Mouse (Mus musculus) midbrain, postnatal 0 days (tissue): ENCODE measurements around the gene Lmbrd2. TPM values are rescaled to one million over a fixed set of nuclear protein-coding genes. Genes with fewer than 3 reads are reported as not detected.
A peak's percentile ranks its signal among the peaks of the same experiment; 100 is the strongest.

Source experiments
- ATAC-seq: fragments of 200-750 bp; cut with Nextera tagmentation; 2 replicates; pipeline ENCODE4 v1.8.0; 2017; ENCODE audit warnings: moderate number of reproducible peaks, mild to moderate bottlenecking, moderate TSS enrichment, moderate library complexity; ENCODE audit not compliant: low FRiP score
- DNase-seq: peaks from one replicate; pipeline ENCODE4 v3.0.0-alpha.2; 2015; ENCODE audit warnings: low spot score
- H3K27ac ChIP-seq: fragments of 300-500 bp; sonication (generic); 2 replicates; pipeline ENCODE4 v1.5.1; 2014; ENCODE audit warnings: low read depth, mild to moderate bottlenecking, low read length, mixed read lengths
- H3K27me3 ChIP-seq: fragments of 300-500 bp; sonication (generic); 2 replicates; pipeline ENCODE4 v1.6.1; 2014; ENCODE audit warnings: low read length, control low read depth, mixed read lengths; ENCODE audit not compliant: insufficient read depth
- H3K36me3 ChIP-seq: fragments of 300-500 bp; sonication (generic); 2 replicates; pipeline ENCODE4 v1.6.1; 2014; ENCODE audit warnings: low read length, control low read depth, mixed read lengths; ENCODE audit not compliant: insufficient read depth
- H3K4me1 ChIP-seq: fragments of 300-500 bp; sonication (generic); 2 replicates; pipeline ENCODE4 v1.6.1; 2014; ENCODE audit warnings: mild to moderate bottlenecking, control low read depth, antibody characterized with exemption, low read length, mixed read lengths; ENCODE audit not compliant: insufficient read depth
- H3K4me2 ChIP-seq: fragments of 300-500 bp; sonication (generic); 2 replicates; pipeline ENCODE4 v1.6.1; 2014; ENCODE audit warnings: low read depth, mild to moderate bottlenecking, low read length, mixed read lengths; ENCODE audit not compliant: poor library complexity, severe bottlenecking
- H3K4me3 ChIP-seq: fragments of 300-500 bp; sonication (generic); 2 replicates; pipeline ENCODE4 v1.5.1; 2014; ENCODE audit warnings: low read depth, mild to moderate bottlenecking, low read length, moderate library complexity
- H3K9ac ChIP-seq: fragments of 300-500 bp; sonication (generic); replicated peaks from 2 replicates; pipeline ENCODE4 v1.6.1; 2014; ENCODE audit warnings: mild to moderate bottlenecking, low read length, moderate library complexity, mixed read lengths; ENCODE audit not compliant: poor library complexity, severe bottlenecking
- H3K9me3 ChIP-seq: fragments of 300-500 bp; sonication (generic); 2 replicates; pipeline ENCODE4 v1.6.1; 2016; ENCODE audit warnings: low read length, control low read depth
- CTCF ChIP-seq: IDR thresholded peaks from 2 replicates; pipeline ENCODE4 v1.5.1; 2016; ENCODE audit warnings: antibody characterized with exemption, mild to moderate bottlenecking
- WGBS: fragments of 180-500 bp; shearing (Covaris S2); extraction: QIAGEN DNeasy Blood & Tissue Kit; methylation state at CpG from one replicate; pipeline ENCODE4 v1.1.7; 2014; 5-methylcytosine and 5-hydroxymethylcytosine counted together
- polyA plus RNA-seq: library from polyadenylated mRNA; unstranded; fragments of >200 nt; fragmentation: Nextera tagmentation; extraction: Ambion mirVana; gene quantifications from 2 replicates; pipeline ENCODE4 v1.2.1, GENCODE M21; 2015
- total RNA-seq: library from RNA; depleted of rRNA; stranded (reverse); fragments of >200 nt; gene quantifications from 2 replicates; pipeline ENCODE4 v1.2.3, GENCODE M21; 2014

Gene Lmbrd2
- total and polyA plus RNA-seq, 2 experiments from 2014 or later: 3.3 to 20.7 TPM

DNA sequence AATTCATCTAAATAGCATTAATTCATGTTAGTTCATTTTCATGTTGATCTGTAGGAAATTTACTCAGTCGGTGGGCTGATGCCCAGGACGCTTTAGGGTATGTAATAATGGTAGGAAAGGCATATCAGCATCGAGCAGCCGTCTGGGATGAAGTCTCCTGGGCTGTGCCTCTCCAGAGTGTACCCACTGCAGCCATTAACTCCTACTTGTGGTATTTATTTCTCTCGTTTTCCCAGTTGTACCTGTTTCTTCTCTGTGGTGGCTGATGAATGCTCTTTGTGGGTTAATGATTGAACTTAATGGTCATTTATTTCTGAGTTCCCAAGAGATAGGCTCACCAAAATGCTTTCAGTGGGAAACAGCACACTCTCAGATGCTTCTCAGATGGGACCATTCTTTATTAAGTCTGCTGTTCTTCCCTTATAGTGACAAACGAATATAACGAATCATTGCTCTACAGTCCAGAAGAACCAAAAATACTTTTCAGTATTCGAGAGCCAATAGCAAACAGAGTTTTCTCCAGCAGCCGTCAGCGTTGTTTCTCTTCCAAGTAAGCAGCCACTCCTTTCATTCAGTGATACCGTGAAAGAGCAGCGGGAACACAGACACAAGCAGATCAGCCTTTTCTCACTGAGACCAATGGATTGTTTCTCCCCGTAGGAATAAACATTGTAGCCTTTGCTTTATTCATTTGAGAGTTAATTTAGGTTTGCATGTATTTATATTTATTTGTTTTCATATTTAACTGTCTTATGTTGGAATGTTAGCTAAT lies 33.9 kb upstream of the Lmbrd2 start:
- no peak overlapping the region for H3K27ac ChIP-seq
- no peak overlapping the region for H3K4me2 ChIP-seq
- no peaks in the 10 kb centered on the region for H3K4me1 ChIP-seq
- DNase-seq: no peak
- WGBS: 88% methylated on average over 13 of the region's 13 CpGs
- no peaks in the 10 kb centered on the region for H3K27me3 ChIP-seq
- H3K4me3 ChIP-seq: no peak overlapping the region
- H3K9ac ChIP-seq: no peak overlapping the region
- peaks cover 12% of the 10 kb centered on the region; the same call in 1 of the 2 replicates for H3K36me3 ChIP-seq
- H3K9me3 ChIP-seq: no peaks in the 10 kb centered on the region
- TF ChIP-seq CTCF: no peak
- no peak for ATAC-seq

DNA sequence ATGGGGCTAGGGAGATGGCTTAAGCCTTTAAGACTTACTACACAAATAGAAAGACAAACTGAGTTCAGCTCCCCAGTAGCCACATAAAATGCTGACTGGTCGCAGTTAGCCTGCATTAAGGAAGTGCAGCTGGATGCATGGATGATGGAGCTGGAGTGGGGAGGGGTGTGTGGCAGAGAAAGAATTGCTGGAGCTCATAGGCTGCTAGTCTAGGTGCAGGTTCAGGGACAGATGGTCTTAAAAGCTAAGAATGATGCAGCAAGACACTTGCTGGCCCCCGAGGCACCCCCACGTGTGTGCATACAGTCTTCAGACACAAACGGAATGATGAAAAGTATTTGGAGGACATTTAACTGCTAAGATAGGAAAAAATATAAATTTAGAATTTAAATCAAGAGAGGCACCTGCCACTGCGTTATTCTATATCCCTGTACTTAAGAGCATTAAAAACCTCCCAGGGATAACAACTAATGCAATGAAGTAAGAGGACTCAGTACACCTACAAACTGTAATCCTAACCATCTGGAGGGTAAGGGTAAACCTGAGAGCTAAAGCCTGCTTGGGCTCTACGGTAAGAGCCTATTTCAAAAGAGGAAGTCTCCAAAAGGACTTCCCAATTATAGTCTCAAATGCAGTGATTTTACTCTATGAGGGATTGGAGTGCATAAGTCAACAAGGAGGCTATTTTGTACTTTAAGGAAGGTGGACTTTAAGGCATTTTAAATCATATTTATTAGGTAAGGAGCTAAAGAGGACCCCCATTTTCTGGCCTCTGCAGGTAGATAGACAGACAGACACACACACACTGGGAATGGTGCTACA lies 29.6 kb upstream of the Lmbrd2 start:
- no peaks in the 10 kb centered on the region for H3K9me3 ChIP-seq
- ATAC-seq (no peak), DNase-seq (no peak)
- H3K27me3 ChIP-seq: no peaks in the 10 kb centered on the region
- no peak for TF ChIP-seq CTCF
- H3K4me2 ChIP-seq: no peak overlapping the region
- peaks cover 21% of the 10 kb centered on the region for H3K36me3 ChIP-seq
- no peak overlapping the region for H3K4me3 ChIP-seq
- WGBS: 81% methylated on average over 6 of the region's 6 CpGs
- no peaks in the 10 kb centered on the region for H3K4me1 ChIP-seq
- H3K27ac ChIP-seq: no peak overlapping the region
- no peak overlapping the region for H3K9ac ChIP-seq

DNA sequence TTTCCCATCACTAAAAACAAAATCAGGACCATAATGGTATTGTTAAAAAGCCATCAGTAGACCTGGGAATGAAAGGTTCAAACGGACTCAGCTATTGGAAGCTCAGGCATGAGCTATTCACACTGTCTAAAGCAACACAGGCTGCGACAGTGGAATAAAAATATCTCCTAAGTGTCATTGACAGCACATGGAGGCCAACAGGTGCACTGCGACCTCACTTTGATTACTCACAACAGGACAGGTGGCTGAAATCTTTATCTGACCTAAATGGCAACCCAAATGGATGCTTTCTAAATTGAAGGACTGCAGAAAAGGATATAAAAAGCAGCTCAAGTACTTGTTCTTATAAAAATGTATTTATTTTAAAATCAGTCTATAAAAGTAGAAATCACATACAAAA lies 28.7 kb upstream of the Lmbrd2 start:
- ATAC-seq (no peak), DNase-seq (no peak)
- Histone ChIP-seq H3K36me3 (peaks cover 26% of the 10 kb centered on the region), H3K4me3 (no peak overlapping the region), H3K4me1 (no peaks in the 10 kb centered on the region), H3K4me2 (no peak overlapping the region), H3K9me3 (no peaks in the 10 kb centered on the region), H3K27me3 (no peaks in the 10 kb centered on the region), H3K27ac (no peak overlapping the region), H3K9ac (no peak overlapping the region)
- 85% methylated on average over 3 of the region's 3 CpGs for WGBS
- no peak for TF ChIP-seq CTCF

DNA sequence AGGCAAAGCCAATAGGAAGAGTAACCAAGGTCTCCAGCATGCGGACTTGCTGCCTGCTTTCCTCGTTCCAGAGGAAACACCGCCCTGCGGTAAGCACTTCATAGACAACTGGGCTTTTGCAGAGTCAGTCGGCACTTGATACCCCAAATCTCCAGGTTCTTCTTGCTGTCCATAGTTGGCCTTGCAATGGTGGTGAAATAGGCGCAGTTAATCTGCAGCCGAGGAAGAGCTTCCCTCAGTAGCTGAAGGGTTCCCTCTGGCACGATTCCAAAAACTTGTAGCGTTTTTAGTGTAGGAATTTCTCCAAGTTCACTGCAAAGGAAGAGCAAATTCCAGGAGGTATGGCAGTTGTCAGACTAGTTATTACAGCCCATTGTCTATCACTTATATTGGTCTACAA lies 26.8 kb upstream of the Lmbrd2 start:
- no peaks in the 10 kb centered on the region for H3K9me3 ChIP-seq
- H3K36me3 ChIP-seq: peaks cover 32% of the 10 kb centered on the region
- WGBS: 78% methylated on average over 9 of the region's 9 CpGs
- H3K4me2 ChIP-seq: no peak overlapping the region
- H3K9ac ChIP-seq: no peak overlapping the region
- TF ChIP-seq CTCF: no peak
- H3K27ac ChIP-seq: no peak overlapping the region
- no peak for ATAC-seq
- no peaks in the 10 kb centered on the region for H3K27me3 ChIP-seq
- H3K4me3 ChIP-seq: no peak overlapping the region
- no peaks in the 10 kb centered on the region for H3K4me1 ChIP-seq
- DNase-seq: no peak

DNA sequence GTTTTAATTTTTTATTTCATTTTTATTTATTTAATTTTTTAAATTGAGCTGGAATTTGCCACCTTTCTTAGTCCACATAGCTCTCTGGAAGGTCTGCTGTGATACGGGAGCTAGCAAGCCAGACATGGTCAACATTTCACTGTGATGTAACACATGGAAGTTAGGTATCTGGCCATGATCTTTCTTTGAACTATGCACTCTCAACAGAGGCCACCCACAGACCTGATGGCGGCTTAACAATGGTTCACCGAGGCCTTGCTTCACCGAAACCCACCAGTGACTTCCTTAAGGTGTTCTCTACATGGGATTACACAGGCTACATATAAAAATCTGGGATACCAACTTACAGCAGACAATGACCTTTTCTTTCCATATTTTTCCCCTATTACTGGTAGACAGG lies 26.2 kb upstream of the Lmbrd2 start:
- no peak overlapping the region for H3K4me3 ChIP-seq
- H3K9me3 ChIP-seq: no peaks in the 10 kb centered on the region
- H3K36me3 ChIP-seq: peaks cover 37% of the 10 kb centered on the region
- DNase-seq (no peak), ATAC-seq (no peak)
- no peak overlapping the region for H3K9ac ChIP-seq
- H3K4me1 ChIP-seq: no peaks in the 10 kb centered on the region
- no peaks in the 10 kb centered on the region for H3K27me3 ChIP-seq
- no peak overlapping the region for H3K4me2 ChIP-seq
- WGBS: 79% methylated on average over 4 of the region's 4 CpGs
- no peak overlapping the region for H3K27ac ChIP-seq
- TF ChIP-seq CTCF: no peak

DNA sequence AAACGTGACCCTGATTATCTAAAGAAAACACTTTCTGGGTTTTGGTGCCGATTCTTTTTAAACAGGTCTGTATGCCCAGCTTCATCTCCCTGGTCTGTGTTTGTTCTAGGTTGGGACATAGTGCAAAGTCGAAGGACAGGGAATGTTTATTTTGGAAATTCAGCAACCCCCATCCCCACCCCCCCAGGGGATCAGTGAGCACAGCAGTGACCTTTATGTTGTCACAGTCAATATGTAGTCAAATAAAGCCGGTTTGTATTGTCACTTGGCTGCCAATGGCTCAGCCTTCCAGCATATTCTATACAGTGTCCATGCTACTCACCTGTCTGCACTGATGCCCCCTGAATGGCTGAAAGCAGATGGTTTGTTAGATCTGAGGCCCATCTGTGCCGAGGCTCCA lies 25.8 kb upstream of the Lmbrd2 start:
- TF ChIP-seq CTCF: no peak
- ATAC-seq: 0 out of 2 replicates have a peak, but pooled peaks have one; percentile 41
- H3K4me3 ChIP-seq: no peak overlapping the region
- no peak overlapping the region for H3K27ac ChIP-seq
- 83% methylated on average over 5 of the region's 5 CpGs for WGBS
- DNase-seq: no peak
- peaks cover 37% of the 10 kb centered on the region for H3K36me3 ChIP-seq
- H3K27me3 ChIP-seq: no peaks in the 10 kb centered on the region
- H3K4me2 ChIP-seq: no peak overlapping the region
- no peaks in the 10 kb centered on the region for H3K9me3 ChIP-seq
- no peak overlapping the region for H3K9ac ChIP-seq
- no peaks in the 10 kb centered on the region for H3K4me1 ChIP-seq
